ENCODE assay signal across 13 mouse cellular contexts in genomic region chr10:60151107-60151663, GRCm38 (mm10). TPM values are rescaled to one million over a fixed set of nuclear protein-coding genes. Genes with fewer than 3 reads are reported as not detected.
DNase-seq lines count a peak whose midpoint lies in the region; ATAC-seq and TF ChIP-seq lines count a peak whose summit lies in the region.
"Had no signal": no experiment of that assay in that cellular context is flagged by ENCODE, and none has a peak within 500 bp of the region (broad histone marks: within the 10 kb centered on the region; RNA-seq: fewer than 3 reads in every experiment).

No protein-coding gene starts in this region.

- no peak for TF ChIP-seq POLR2A in spleen, adult 2 months (IDR thresholded peaks at IDR 0.05; ENCODE audit: low read depth, low read length)
- no peak for TF ChIP-seq POLR2A in brain, embryonic 14.5 days (IDR thresholded peaks at IDR 0.05; ENCODE audit: borderline replicate concordance, extremely low read depth, insufficient read depth, insufficient read length, poor library complexity, severe bottlenecking)

- peak; percentile 35; the same call in 1 of the 2 replicates for ATAC-seq in hindbrain, embryonic 16.5 days
- ATAC-seq: lung, postnatal 0 days had no signal

- no peak for TF ChIP-seq CTCF in spleen, adult 2 months (IDR thresholded peaks at IDR 0.05; ENCODE audit: extremely low read depth, insufficient read depth, insufficient read length, insufficient replicate concordance)
- no peak for TF ChIP-seq CTCF in brain, embryonic 14.5 days (IDR thresholded peaks at IDR 0.05; ENCODE audit: borderline replicate concordance, extremely low read depth, insufficient read depth, insufficient read length)

- H3K4me3 ChIP-seq in spleen, adult 2 months (ENCODE audit: extremely low read depth, insufficient read depth, insufficient read length), result no peak overlapping the region
- H3K4me3 ChIP-seq in hindbrain, embryonic 16.5 days (ENCODE audit: low read length), result no peak overlapping the region
- H3K4me3 ChIP-seq: embryonic facial prominence, embryonic 12.5 days had no signal

- no peak overlapping the region for H3K4me2 ChIP-seq in hindbrain, embryonic 16.5 days (ENCODE audit: low read length)
- H3K4me2 ChIP-seq: embryonic facial prominence, embryonic 12.5 days had no signal

- peaks cover 14% of the 10 kb centered on the region; the same call in 1 of the 2 replicates for H3K4me1 ChIP-seq in spleen, adult 2 months (ENCODE audit: control insufficient read depth, insufficient read depth, insufficient read length)
- H3K4me1 ChIP-seq in hindbrain, embryonic 16.5 days (ENCODE audit: control insufficient read depth, insufficient read depth, low read depth, low read length), result no peaks in the 10 kb centered on the region
- H3K4me1 ChIP-seq: embryonic facial prominence, embryonic 12.5 days had no signal

- no peaks in the 10 kb centered on the region for H3K27me3 ChIP-seq in spleen, adult 2 months (ENCODE audit: control insufficient read depth, insufficient read depth, low read length)
- H3K27me3 ChIP-seq in hindbrain, embryonic 16.5 days (replicated peaks; ENCODE audit: control insufficient read depth, insufficient read depth, low read length), result no peaks in the 10 kb centered on the region
- H3K27me3 ChIP-seq in splenic B cell, adult 2 months (ENCODE audit: control insufficient read depth, insufficient read depth, low read length, poor library complexity, severe bottlenecking), result no peaks in the 10 kb centered on the region
- H3K27me3 ChIP-seq: embryonic facial prominence, embryonic 12.5 days had no signal

- WGBS in spleen, adult 2 months, result 32% methylated on average over 6 of the region's 6 CpGs
- WGBS in hindbrain, embryonic 16.5 days, result 57% methylated on average over 6 of the region's 6 CpGs

- no peak for DNase-seq in spleen, adult 2 months (ENCODE audit: low read depth in 1 of 2, low spot score in 2 of 2)
- no peak for DNase-seq in spleen, adult 12 weeks (ENCODE audit: low spot score)
- peak; percentile 46 for DNase-seq in brain, embryonic 14.5 days (ENCODE audit: low read depth)
- DNase-seq in splenic B cell, adult 2 months (ENCODE audit: low read depth, low spot score), result peak; percentile 22
- no peak for DNase-seq in heart, adult 11 months
- no peak for DNase-seq in T-cell, adult 2 months (ENCODE audit: low spot score)
- DNase-seq: adrenal gland, postnatal 10 days; cerebellum, adult 2 months; gastrocnemius, postnatal 25 days; kidney, postnatal 10 days had no signal

- H3K27ac ChIP-seq in spleen, adult 2 months (ENCODE audit: insufficient read depth, low read length), result peak overlapping the region; percentile 65
- no peak overlapping the region for H3K27ac ChIP-seq in hindbrain, embryonic 16.5 days (ENCODE audit: low read depth, low read length)
- H3K27ac ChIP-seq: embryonic facial prominence, embryonic 12.5 days had no signal

- no peaks in the 10 kb centered on the region for H3K36me3 ChIP-seq in spleen, adult 2 months (ENCODE audit: control insufficient read depth, insufficient read depth, low read length)
- H3K36me3 ChIP-seq in hindbrain, embryonic 16.5 days (ENCODE audit: control insufficient read depth, insufficient read depth, low read length), result no peaks in the 10 kb centered on the region
- no peaks in the 10 kb centered on the region for H3K36me3 ChIP-seq in splenic B cell, adult 2 months (ENCODE audit: control insufficient read depth, insufficient read depth, low read length, poor library complexity, severe bottlenecking)
- H3K36me3 ChIP-seq: embryonic facial prominence, embryonic 12.5 days had no signal

- H3K9me3 ChIP-seq in hindbrain, embryonic 16.5 days (ENCODE audit: control insufficient read depth, low read length), result no peaks in the 10 kb centered on the region
- H3K9me3 ChIP-seq: embryonic facial prominence, embryonic 12.5 days had no signal

- H3K9ac ChIP-seq in hindbrain, embryonic 16.5 days (ENCODE audit: low read depth, low read length), result no peak overlapping the region
- H3K9ac ChIP-seq: embryonic facial prominence, embryonic 12.5 days had no signal

RNA-seq across cellular contexts. Expression of gene Spock2, which starts 45.2 kb away (rescaled TPM):
- 2.4 and 2.7 TPM in 2 replicates for polyA plus RNA-seq in spleen, adult 2 months (2012; rRNA removed)
- 87.8 and 159 TPM in 2 replicates for polyA plus RNA-seq in brain, embryonic 14.5 days (2012; rRNA removed)
- 119 and 128 TPM in 2 replicates for polyA plus RNA-seq in hindbrain, embryonic 16.5 days (2015; fragmentation: Nextera tagmentation; extraction: Ambion mirVana)

Comparison
In these comparisons a context has a peak if more than half of its experiments do, and no peak if none do; other contexts are left out.
1. DNase-seq: peak in brain, embryonic 14.5 days (single experiment) and splenic B cell, adult 2 months (single experiment); none in spleen, adult 2 months (0 of 2), spleen, adult 12 weeks (single experiment), heart, adult 11 months (single experiment) and T-cell, adult 2 months (single experiment).
2. RNA of gene Spock2, which starts 45.2 kb away (polyA plus RNA-seq): 87.8 to 159 TPM in brain, embryonic 14.5 days and 119 to 128 TPM in hindbrain, embryonic 16.5 days; 2.4 to 2.7 TPM in spleen, adult 2 months; every median in the first group is over 10 times any median in the second.